Mouse (Mus musculus) heart, adult 2 months (tissue): Measurements from ENCODE around the gene Pgpep1. TPM values are rescaled to one million over a fixed set of nuclear protein-coding genes. Genes with fewer than 3 reads are reported as not detected.
A peak's percentile ranks its signal among the peaks of the same experiment; 100 is the strongest.

Source experiments
- DNase-seq, 2 experiments: peaks; one replicate each; pipeline ENCODE4 v3.0.0; 2021
- H3K27ac ChIP-seq: fragments of 200-600 bp; 2 replicates; pipeline ENCODE4 v1.8.1; 2022
- H3K27me3 ChIP-seq: fragments of 200-500 bp; 2 replicates; pipeline ENCODE4 v1.6.1; 2012; ENCODE audit warnings: mild to moderate bottlenecking, low read length, inconsistent platforms, mixed read lengths; ENCODE audit not compliant: control insufficient read depth, insufficient read depth
- H3K36me3 ChIP-seq: fragments of 200-500 bp; 2 replicates; pipeline ENCODE4 v1.6.1; 2012; ENCODE audit warnings: low read length, inconsistent platforms; ENCODE audit not compliant: control insufficient read depth, insufficient read depth
- H3K4me1 ChIP-seq: fragments of 200-500 bp; 2 replicates; pipeline ENCODE4 v1.6.1; 2011; ENCODE audit warnings: low read length; ENCODE audit not compliant: control insufficient read depth, insufficient read depth
- H3K4me3 ChIP-seq: fragments of 200-600 bp; 2 replicates; pipeline ENCODE4 v1.8.1; 2022
- H3K79me2 ChIP-seq: fragments of 200-500 bp; replicated peaks from 2 replicates; pipeline ENCODE4 v1.6.1; 2012; ENCODE audit warnings: mild to moderate bottlenecking, inconsistent platforms, low read length, moderate library complexity, mixed read lengths; ENCODE audit not compliant: control insufficient read depth, insufficient read depth
- H3K9ac ChIP-seq: fragments of 200-500 bp; 2 replicates; pipeline ENCODE4 v1.6.1; 2012; ENCODE audit warnings: low read depth, mild to moderate bottlenecking, control low read depth, inconsistent platforms, low read length, mixed read lengths
- CTCF ChIP-seq: fragments of 200-600 bp; IDR thresholded peaks from 2 replicates; pipeline ENCODE4 v1.8.1; 2022; ENCODE audit warnings: antibody characterized with exemption, mild to moderate bottlenecking, moderate library complexity
- EP300 ChIP-seq: fragments of 200-500 bp; IDR thresholded peaks from 2 replicates; pipeline ENCODE4 v1.6.1; 2011; ENCODE audit warnings: low read depth, low read length, control low read depth; ENCODE audit not compliant: insufficient read depth
- POLR2A ChIP-seq: fragments of 200-500 bp; IDR thresholded peaks from 2 replicates; pipeline ENCODE4 v1.6.1; 2011; ENCODE audit warnings: mild to moderate bottlenecking, low read depth, low read length, control low read depth; ENCODE audit not compliant: insufficient read depth
- WGBS: fragments of 180-500 bp; shearing (Covaris S2); methylation state at CpG from one replicate; pipeline ENCODE4 v1.1.7; 2018; 5-methylcytosine and 5-hydroxymethylcytosine counted together
- intact Hi-C: fragments of 180-260 bp; cut with DNase I; formaldehyde crosslinking; loops from one replicate; pipeline ENCODE4 v1.15.1; 2025
- polyA plus RNA-seq: library from polyadenylated mRNA; depleted of rRNA; stranded (reverse); fragments of >200 nt; gene quantifications from 2 replicates; pipeline ENCODE4 v1.2.3, GENCODE M21; 2012
- total RNA-seq, 2 experiments: library from RNA; stranded (reverse); gene quantifications; 2 replicates each; pipeline ENCODE4 v1.2.3; 2021

Gene Pgpep1
- total and polyA plus RNA-seq, 3 experiments: 35.5 to 48.4 (median 39.7) TPM

GRCm38 (mm10) chr8:70607898-70608748 lies 52.1 kb downstream of the Pgpep1 start:
- under 1% methylated on average over 84 of the region's 84 CpGs for WGBS
- DNase-seq: peak; percentile 79 to 81

GRCm38 (mm10) chr8:70607603-70607897 lies 52.6 kb downstream of the Pgpep1 start:
- intact Hi-C loops: no loop called here
- Histone ChIP-seq H3K27ac (peak overlapping the region; percentile 93), H3K4me1 (peaks cover 8% of the 10 kb centered on the region), H3K4me3 (peak overlapping the region; percentile 98), H3K79me2 (no peaks in the 10 kb centered on the region), H3K27me3 (no peaks in the 10 kb centered on the region), H3K36me3 (no peaks in the 10 kb centered on the region), H3K9ac (peak overlapping the region; percentile 95)
- TF ChIP-seq EP300 (no peak), POLR2A (no peak), CTCF (no peak)
- DNase-seq: no peak
- WGBS: 15% methylated on average over 6 of the region's 6 CpGs

More at GRCm38 (mm10) chr8:70607898-70608748, 52.1 kb downstream of the Pgpep1 start:
- Histone ChIP-seq H3K4me3 (peak overlapping the region; percentile 98), H3K4me1 (peaks cover 8% of the 10 kb centered on the region), H3K9ac (peak overlapping the region; percentile 95), H3K79me2 (no peaks in the 10 kb centered on the region), H3K36me3 (no peaks in the 10 kb centered on the region), H3K27ac (peak overlapping the region; percentile 93), H3K27me3 (no peaks in the 10 kb centered on the region)
- TF ChIP-seq POLR2A (peak; percentile 56), EP300 (no peak), CTCF (no peak)
- intact Hi-C loops: no loop called here

GRCm38 (mm10) chr8:70606780-70607602 lies 53.2 kb downstream of the Pgpep1 start:
- intact Hi-C loops: no loop called here
- H3K4me1 ChIP-seq: peaks cover 8% of the 10 kb centered on the region
- peak overlapping the region; percentile 98 for H3K4me3 ChIP-seq
- H3K79me2 ChIP-seq: no peaks in the 10 kb centered on the region
- WGBS: 65% methylated on average over 18 of the region's 18 CpGs
- no peaks in the 10 kb centered on the region for H3K27me3 ChIP-seq
- peak in 1 of 2 experiments; percentile 50 for DNase-seq
- no peak for TF ChIP-seq POLR2A
- TF ChIP-seq CTCF: no peak
- TF ChIP-seq EP300: no peak
- peak overlapping the region; percentile 93; the same call in 1 of the 2 replicates for H3K27ac ChIP-seq
- H3K9ac ChIP-seq: peak overlapping the region; percentile 95
- H3K36me3 ChIP-seq: no peaks in the 10 kb centered on the region

GRCm38 (mm10) chr8:70605871-70606779 lies 54.1 kb downstream of the Pgpep1 start:
- 82% methylated on average over 9 of the region's 9 CpGs for WGBS
- Histone ChIP-seq H3K4me1 (peaks cover 8% of the 10 kb centered on the region), H3K27me3 (no peaks in the 10 kb centered on the region), H3K9ac (no peak overlapping the region), H3K4me3 (no peak overlapping the region), H3K79me2 (no peaks in the 10 kb centered on the region), H3K27ac (no peak overlapping the region), H3K36me3 (no peaks in the 10 kb centered on the region)
- intact Hi-C loops: no loop called here
- peak in 1 of 2 experiments; percentile 17 for DNase-seq
- TF ChIP-seq POLR2A (no peak), CTCF (no peak), EP300 (no peak)

- no peaks in the 10 kb centered on the region for H3K36me3 ChIP-seq
- DNase-seq: peak in 1 of 2 experiments; percentile 20
- H3K9ac ChIP-seq: no peak overlapping the region
- no peak overlapping the region for H3K4me3 ChIP-seq
- no peaks in the 10 kb centered on the region for H3K27me3 ChIP-seq
- peaks cover 11% of the 10 kb centered on the region for H3K4me1 ChIP-seq
- 83% methylated on average over 7 of the region's 7 CpGs for WGBS
- H3K79me2 ChIP-seq: no peaks in the 10 kb centered on the region
- TF ChIP-seq CTCF (no peak), EP300 (no peak), POLR2A (no peak)
- intact Hi-C loops: no loop called here
- H3K27ac ChIP-seq: no peak overlapping the region
Measured at GRCm38 (mm10) chr8:70604558-70604957, 55.6 kb downstream of the Pgpep1 start.
